Mouse (Mus musculus) thymus, postnatal 25 days (tissue): ENCODE data around the gene Gm42906.

Experiments used
- DNase-seq: peaks from one replicate; pipeline ENCODE4 v3.0.0; 2022

The Gm42906 gene

DNA sequence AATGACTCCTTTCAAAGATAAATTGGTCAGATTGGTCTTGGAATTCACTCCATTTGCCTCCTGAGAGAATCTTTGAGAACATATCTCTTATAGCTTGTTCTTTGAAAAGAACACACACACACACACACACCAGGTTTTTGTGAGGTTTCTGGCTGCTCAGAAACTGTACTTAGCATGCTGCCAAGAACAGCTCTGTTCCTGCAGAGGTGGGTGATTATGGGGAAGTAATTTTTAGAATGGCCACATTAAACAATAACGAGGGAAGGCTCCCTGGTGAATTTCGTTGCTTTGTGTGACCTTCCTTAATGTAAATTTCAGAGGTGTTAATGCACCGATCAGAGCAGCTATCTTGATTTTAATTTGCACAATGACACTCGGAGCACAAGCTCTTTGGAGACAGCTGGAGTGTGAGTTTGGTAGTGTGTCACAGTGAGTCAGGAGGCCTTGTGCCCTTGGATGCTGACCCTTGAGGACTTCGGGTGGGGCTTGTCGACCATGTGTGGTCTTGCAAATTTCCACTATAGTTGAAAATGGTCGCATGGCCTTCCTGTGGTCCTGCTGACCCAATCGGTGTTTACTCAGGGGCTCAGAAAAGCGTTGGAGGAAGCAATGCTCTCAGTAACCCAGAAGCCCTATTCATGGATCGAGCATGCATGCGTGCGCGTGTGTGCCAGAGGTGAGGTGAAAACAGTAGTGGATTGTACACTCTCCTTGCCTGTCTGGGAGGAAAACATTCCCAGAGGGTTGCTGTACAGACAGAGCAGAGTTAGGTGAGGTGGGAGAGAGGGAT lies 407.7 kb downstream of the Gm42906 start:
- DNase-seq, result no peak

DNA sequence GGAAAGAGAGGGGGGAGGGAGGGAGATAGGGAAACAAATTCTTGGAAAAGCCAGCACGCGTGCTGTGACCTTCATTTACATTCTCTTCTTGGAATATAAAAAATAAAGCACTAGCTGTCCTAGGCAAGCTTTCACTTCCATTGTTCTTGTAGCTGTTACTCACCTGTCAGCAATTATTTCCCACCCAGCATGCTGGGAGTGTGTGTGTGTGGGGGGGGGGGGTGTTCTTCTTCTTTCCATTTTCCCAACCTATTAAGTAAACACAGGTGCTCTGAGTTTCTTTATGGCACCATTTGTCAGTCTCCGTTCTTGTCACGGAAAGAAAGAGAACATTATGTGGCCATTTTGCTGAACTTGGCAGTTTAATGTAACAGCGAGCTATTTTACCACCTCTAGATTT lies 409.0 kb downstream of the Gm42906 start:
- no peak for DNase-seq

DNA sequence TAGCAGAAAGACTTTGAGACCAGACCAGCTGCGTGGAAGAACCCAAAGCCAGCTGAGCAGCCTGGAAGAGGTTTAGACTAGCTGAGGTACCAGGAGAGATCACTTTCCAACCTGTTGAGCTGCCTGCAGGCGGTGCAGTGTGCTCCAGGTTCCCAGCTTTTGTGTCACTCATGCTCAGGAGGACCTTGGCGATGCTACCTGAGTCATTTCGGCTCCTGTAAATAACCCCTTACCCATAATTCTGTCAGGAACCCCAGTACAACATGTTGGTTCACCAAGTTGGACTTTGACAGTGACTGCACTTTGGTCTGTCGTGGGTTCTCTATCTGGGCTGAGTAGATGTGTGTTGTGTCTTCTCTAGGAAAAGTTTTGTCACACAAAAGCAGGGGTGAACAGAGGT lies 409.5 kb downstream of the Gm42906 start:
- DNase-seq, result no peak
